Mouse (Mus musculus) heart, embryonic 12.5 days (tissue): Measurements from ENCODE around the gene Apoa1. TPM values are rescaled to one million over a fixed set of nuclear protein-coding genes. Genes with fewer than 3 reads are reported as not detected.

ENCODE experiments used
- ATAC-seq: fragments of 200-750 bp; cut with Nextera tagmentation; 2 replicates; pipeline ENCODE4 v1.8.0; 2017; ENCODE audit warnings: moderate TSS enrichment, moderate library complexity; ENCODE audit not compliant: insufficient number of reproducible peaks, low FRiP score
- H3K27ac ChIP-seq: fragments of 300-500 bp; sonication (generic); 2 replicates; pipeline ENCODE4 v1.5.1; 2016; ENCODE audit warnings: mild to moderate bottlenecking, moderate library complexity; ENCODE audit not compliant: poor library complexity, severe bottlenecking
- H3K27me3 ChIP-seq: fragments of 300-500 bp; sonication (generic); replicated peaks from 2 replicates; pipeline ENCODE4 v1.6.1; 2016; ENCODE audit warnings: mild to moderate bottlenecking, moderate library complexity
- H3K36me3 ChIP-seq: fragments of 300-500 bp; sonication (generic); 2 replicates; pipeline ENCODE4 v1.6.1; 2016; ENCODE audit warnings: mild to moderate bottlenecking, moderate library complexity
- H3K4me1 ChIP-seq: fragments of 300-500 bp; sonication (generic); replicated peaks from 2 replicates; pipeline ENCODE4 v1.6.1; 2016; ENCODE audit warnings: mild to moderate bottlenecking
- H3K4me2 ChIP-seq: fragments of 300-500 bp; sonication (generic); 2 replicates; pipeline ENCODE4 v1.6.1; 2016; ENCODE audit warnings: mild to moderate bottlenecking, moderate library complexity
- H3K4me3 ChIP-seq: fragments of 300-500 bp; sonication (generic); 2 replicates; pipeline ENCODE4 v1.5.1; 2016; ENCODE audit warnings: mild to moderate bottlenecking
- H3K9ac ChIP-seq: fragments of 300-500 bp; sonication (generic); 2 replicates; pipeline ENCODE4 v1.6.1; 2016; ENCODE audit warnings: mild to moderate bottlenecking, moderate library complexity
- H3K9me3 ChIP-seq: fragments of 300-500 bp; sonication (generic); replicated peaks from 2 replicates; pipeline ENCODE4 v1.6.1; 2016; ENCODE audit warnings: mild to moderate bottlenecking, moderate library complexity
- WGBS: fragments of 180-500 bp; shearing (Covaris S2); methylation state at CpG from one replicate; pipeline ENCODE4 v1.1.7; 2016; 5-methylcytosine and 5-hydroxymethylcytosine counted together
- polyA plus RNA-seq: library from polyadenylated mRNA; unstranded; fragments of >200 nt; fragmentation: Nextera tagmentation; extraction: Ambion mirVana; gene quantifications from 2 replicates; pipeline ENCODE4 v1.2.1, GENCODE M21; 2016

The Apoa1 gene
- polyA plus RNA-seq, 1 experiment from 2014 or later: 24.9 TPM

DNA sequence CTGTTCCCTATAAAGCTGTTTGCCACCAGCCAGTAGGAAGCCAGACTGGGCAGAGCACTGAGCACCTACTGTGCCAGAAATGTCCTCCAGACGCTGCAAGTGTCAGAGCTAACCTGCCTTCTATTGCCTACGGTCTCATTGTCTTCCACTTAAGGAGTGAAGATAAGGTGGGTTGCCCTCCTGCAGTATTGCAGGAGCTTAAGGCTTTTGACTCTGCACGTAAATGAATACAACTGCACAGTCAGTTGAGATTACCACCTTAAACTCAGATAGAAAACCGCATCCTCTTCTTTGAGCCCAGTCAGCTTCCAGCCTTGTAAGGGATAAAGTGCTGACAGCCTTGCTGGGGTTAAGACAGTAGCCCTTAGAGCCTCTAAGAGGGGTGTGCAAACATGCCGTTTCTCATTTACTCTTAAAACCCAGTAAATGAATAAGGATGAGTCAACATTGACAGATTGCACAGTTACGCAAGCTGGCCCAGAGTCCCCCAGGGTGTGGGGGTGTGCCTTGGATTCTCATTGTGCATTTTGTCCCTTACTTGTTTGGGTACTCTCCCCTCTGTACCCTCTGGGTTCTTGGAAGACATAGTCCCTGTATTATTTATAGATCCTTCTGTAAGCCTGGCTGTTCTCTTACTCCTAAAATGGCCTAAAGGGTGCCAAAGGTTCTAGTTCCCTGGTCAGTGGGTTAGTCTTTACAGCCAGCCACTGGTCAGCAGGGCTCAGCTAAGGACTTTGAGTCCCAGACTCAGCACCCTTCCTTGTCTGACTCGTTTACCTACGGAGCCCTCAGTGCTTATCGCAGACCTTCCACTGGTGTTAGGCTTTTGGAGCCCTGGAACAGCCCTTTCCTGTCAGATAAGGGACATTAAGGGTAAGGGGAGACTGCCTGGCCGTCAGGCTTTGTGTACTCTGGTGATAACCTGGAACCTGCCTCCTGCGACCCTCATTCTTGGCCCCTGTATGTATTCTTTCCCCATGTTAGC, 12.8 kb upstream of the Apoa1 start:
- Histone ChIP-seq H3K27ac (no peak overlapping the region), H3K4me3 (no peak overlapping the region), H3K4me1 (peaks cover 28% of the 10 kb centered on the region), H3K36me3 (peaks cover 62% of the 10 kb centered on the region), H3K4me2 (no peak overlapping the region), H3K27me3 (no peaks in the 10 kb centered on the region), H3K9me3 (no peaks in the 10 kb centered on the region), H3K9ac (no peak overlapping the region)
- no peak for ATAC-seq
- 18% methylated on average over 11 of the region's 11 CpGs for WGBS

- peaks cover 28% of the 10 kb centered on the region for H3K4me1 ChIP-seq
- H3K4me2 ChIP-seq: no peak overlapping the region
- H3K27me3 ChIP-seq: no peaks in the 10 kb centered on the region
- peaks cover 63% of the 10 kb centered on the region for H3K36me3 ChIP-seq
- ATAC-seq: no peak
- no peak overlapping the region for H3K9ac ChIP-seq
- no peak overlapping the region for H3K4me3 ChIP-seq
- 85% methylated on average over 13 of the region's 13 CpGs for WGBS
- H3K9me3 ChIP-seq: no peaks in the 10 kb centered on the region
- H3K27ac ChIP-seq: no peak overlapping the region
These were observed 11.5 kb upstream of the Apoa1 start for GRCm38 (mm10) chr9:46216744-46217470.

DNA sequence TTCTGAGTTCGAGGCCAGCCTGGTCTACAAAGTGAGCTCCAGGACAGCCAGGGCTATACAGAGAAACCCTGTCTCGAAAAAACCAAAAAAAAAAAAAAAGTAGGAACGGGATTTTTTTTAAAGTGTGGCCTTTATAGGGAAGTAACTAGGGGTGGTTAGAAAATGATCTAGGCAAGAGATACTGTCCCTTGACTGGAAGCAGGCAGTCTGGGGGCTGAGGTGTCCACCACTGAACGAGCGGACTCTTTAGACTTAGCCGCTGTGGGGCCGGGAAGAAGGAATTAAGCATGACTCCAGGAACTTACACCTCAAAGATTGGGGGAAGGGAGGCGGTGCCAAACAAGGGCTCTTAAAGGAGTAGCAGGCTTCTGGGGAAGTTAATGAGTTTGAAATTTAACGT, 10.2 kb upstream of the Apoa1 start:
- no peak overlapping the region for H3K9ac ChIP-seq
- 74% methylated on average over 9 of the region's 9 CpGs for WGBS
- no peak overlapping the region for H3K4me3 ChIP-seq
- peaks cover 28% of the 10 kb centered on the region for H3K4me1 ChIP-seq
- H3K27me3 ChIP-seq: no peaks in the 10 kb centered on the region
- no peak overlapping the region for H3K27ac ChIP-seq
- no peaks in the 10 kb centered on the region for H3K9me3 ChIP-seq
- no peak overlapping the region for H3K4me2 ChIP-seq
- no peak for ATAC-seq
- H3K36me3 ChIP-seq: peaks cover 62% of the 10 kb centered on the region

DNA sequence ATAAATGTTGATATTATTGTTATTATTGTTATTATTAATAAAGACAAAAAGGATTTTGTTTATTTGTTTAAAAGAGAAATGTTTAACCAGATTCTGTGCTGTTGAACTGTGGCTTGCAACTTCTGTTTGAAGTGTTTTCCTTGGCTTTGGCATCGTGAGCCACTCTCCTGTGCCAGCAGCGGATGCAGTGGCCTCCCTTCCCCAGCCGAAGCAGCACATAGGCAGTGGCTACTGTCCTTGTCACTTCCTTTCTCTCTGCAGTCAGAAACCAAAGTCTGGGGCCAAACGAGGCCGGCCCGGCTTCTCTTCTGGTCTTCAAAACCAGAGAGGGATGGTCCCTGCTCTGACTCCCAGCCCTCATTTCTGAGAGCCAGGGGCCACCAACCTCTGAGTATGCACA, 5.3 kb upstream of the Apoa1 start:
- no peaks in the 10 kb centered on the region for H3K9me3 ChIP-seq
- no peak overlapping the region for H3K4me3 ChIP-seq
- H3K4me1 ChIP-seq: no peaks in the 10 kb centered on the region
- peaks cover 48% of the 10 kb centered on the region for H3K36me3 ChIP-seq
- no peak overlapping the region for H3K27ac ChIP-seq
- no peak overlapping the region for H3K4me2 ChIP-seq
- no peak overlapping the region for H3K9ac ChIP-seq
- no peak for ATAC-seq
- WGBS: 80% methylated on average over 6 of the region's 6 CpGs
- H3K27me3 ChIP-seq: no peaks in the 10 kb centered on the region

DNA sequence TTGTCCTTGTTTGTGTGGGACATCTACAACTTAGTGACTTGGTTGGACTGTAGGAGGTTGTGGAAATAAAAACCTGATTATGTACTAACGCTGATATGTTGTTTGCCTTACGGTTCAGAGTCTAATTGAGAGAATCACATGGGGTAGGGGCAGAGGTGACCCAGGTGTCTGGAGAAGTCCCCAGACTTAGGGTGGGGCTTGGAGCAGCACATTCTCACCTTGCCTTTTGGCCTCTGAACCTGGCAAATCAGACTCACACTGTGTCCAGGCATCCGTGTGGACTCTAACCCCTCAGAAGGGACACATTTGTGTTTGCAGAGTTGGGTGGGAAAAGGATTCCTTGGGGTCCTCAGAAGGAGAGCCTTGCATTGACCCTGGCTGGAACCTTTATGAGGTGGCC, 4.3 kb upstream of the Apoa1 start:
- H3K27me3 ChIP-seq: no peaks in the 10 kb centered on the region
- H3K27ac ChIP-seq: no peak overlapping the region
- no peaks in the 10 kb centered on the region for H3K9me3 ChIP-seq
- no peak overlapping the region for H3K9ac ChIP-seq
- no peak overlapping the region for H3K4me2 ChIP-seq
- no peak overlapping the region for H3K4me3 ChIP-seq
- WGBS: 86% methylated on average over 3 of the region's 3 CpGs
- no peaks in the 10 kb centered on the region for H3K4me1 ChIP-seq
- ATAC-seq: no peak
- peaks cover 44% of the 10 kb centered on the region for H3K36me3 ChIP-seq

DNA sequence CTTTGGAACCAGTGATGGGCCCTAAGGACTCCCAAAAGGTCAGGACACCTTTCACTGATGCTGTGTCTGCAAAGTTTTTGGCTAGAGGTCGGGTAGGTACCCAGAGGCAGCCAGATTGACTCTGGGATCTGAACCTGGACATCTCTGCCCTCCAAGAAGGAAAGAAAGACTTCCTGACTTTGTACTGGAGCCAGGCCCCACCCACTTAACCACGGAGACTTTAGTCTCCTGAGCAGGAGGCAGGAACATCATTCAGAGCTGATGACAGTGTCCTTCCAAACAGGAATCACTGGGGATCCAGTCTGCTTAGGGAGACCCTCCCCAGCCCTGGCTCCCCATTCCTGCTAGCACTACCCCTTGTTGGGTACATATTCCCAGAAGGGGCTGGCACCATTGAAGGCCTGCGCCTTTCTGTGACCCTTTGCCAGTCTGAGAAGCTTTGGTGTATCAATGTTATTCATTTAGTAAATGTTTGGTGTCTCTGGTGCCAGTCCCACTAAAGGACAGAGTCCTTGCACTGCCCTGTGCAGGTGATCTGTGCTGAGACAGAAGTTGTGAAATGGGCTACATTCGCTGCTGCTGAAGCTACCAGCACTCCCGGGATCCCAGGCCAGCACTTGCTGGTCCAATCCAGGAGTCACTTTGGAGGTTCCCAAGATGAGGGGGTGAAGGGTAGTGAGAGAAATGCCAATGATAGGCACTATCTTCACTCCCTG, 3.3 kb upstream of the Apoa1 start:
- H3K27me3 ChIP-seq: no peaks in the 10 kb centered on the region
- no peak for ATAC-seq
- WGBS: 59% methylated on average over 5 of the region's 5 CpGs
- H3K4me2 ChIP-seq: no peak overlapping the region
- H3K9ac ChIP-seq: no peak overlapping the region
- H3K27ac ChIP-seq: no peak overlapping the region
- H3K36me3 ChIP-seq: peaks cover 34% of the 10 kb centered on the region
- H3K9me3 ChIP-seq: no peaks in the 10 kb centered on the region
- H3K4me3 ChIP-seq: no peak overlapping the region
- peaks cover 5% of the 10 kb centered on the region; the same call in 1 of the 2 replicates for H3K4me1 ChIP-seq

- Histone ChIP-seq H3K9ac (no peak overlapping the region), H3K36me3 (peaks cover 13% of the 10 kb centered on the region), H3K4me3 (no peak overlapping the region), H3K27ac (no peak overlapping the region), H3K9me3 (no peaks in the 10 kb centered on the region), H3K4me2 (no peak overlapping the region), H3K4me1 (peaks cover 11% of the 10 kb centered on the region), H3K27me3 (peaks cover 14% of the 10 kb centered on the region; the same call in 1 of the 2 replicates)
- 39% methylated on average over 3 of the region's 3 CpGs for WGBS
- no peak for ATAC-seq
These were observed 1.2 kb upstream of the Apoa1 start for GRCm38 (mm10) chr9:46227064-46227614.

GRCm38 (mm10) chr9:46229573-46230449, 1.4 kb downstream of the Apoa1 start:
- H3K4me3 ChIP-seq: peak overlapping the region; percentile 46
- peak; percentile 72 for ATAC-seq
- H3K4me1 ChIP-seq: peaks cover 11% of the 10 kb centered on the region
- WGBS: 15% methylated on average over 37 of the region's 37 CpGs
- no peaks in the 10 kb centered on the region for H3K36me3 ChIP-seq
- no peaks in the 10 kb centered on the region for H3K9me3 ChIP-seq
- H3K9ac ChIP-seq: peak overlapping the region; percentile 62
- no peak overlapping the region for H3K27ac ChIP-seq
- peak overlapping the region; percentile 80 for H3K4me2 ChIP-seq
- H3K27me3 ChIP-seq: peaks cover 25% of the 10 kb centered on the region; the same call in 1 of the 2 replicates

DNA sequence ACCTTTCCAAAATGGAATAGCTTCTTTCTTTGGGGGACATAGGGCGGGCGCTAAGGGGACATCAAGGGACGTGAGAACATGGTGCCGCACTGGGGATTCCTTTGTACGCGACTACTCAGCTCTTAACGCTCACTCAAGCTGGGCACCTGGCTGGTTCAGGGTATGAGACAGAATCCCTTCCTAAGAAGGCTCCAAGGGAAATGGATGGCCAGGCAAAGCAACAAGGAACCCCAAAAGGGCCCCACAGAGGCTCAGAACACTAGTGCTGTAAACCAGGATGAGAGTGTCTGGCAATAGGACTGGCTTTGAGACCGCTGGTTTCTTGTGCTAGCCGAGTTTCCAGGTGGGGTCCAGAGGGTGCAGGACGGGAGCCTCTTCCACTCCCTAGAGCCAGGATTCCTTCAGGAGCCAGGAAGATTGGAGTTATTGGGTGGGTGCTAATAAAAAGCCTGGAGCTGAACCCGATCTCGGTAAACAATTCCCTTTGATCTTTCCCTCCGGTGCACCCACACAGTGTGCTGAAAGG, 2.1 kb downstream of the Apoa1 start:
- Histone ChIP-seq H3K4me2 (peak overlapping the region; percentile 80), H3K4me1 (peaks cover 11% of the 10 kb centered on the region), H3K27ac (no peak overlapping the region), H3K36me3 (no peaks in the 10 kb centered on the region), H3K4me3 (peak overlapping the region; percentile 46), H3K9ac (peak overlapping the region; percentile 62), H3K27me3 (peaks cover 25% of the 10 kb centered on the region; the same call in 1 of the 2 replicates), H3K9me3 (no peaks in the 10 kb centered on the region)
- WGBS: 31% methylated on average over 13 of the region's 13 CpGs
- no peak for ATAC-seq

DNA sequence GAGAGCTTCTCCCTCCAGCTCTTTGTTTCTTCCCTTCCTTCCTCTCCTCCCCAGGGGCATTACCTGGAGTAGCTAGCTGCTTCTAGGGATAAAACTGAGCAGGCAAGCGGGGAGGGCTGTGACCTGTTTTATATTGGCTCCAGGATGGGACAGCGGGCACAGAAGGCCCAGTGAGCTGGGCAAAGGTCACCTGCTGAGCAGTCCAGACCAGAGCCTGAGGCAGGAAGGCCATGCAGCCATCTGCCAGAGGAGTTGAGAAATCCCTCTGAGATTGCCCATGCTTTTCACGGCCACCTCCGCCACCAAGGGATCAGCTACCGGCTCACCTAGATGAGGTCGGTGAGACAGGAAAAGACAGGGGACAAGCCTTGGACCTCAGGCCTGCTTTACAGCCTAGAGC, 6.8 kb downstream of the Apoa1 start:
- no peak overlapping the region for H3K4me3 ChIP-seq
- no peak for ATAC-seq
- H3K9ac ChIP-seq: no peak overlapping the region
- no peak overlapping the region for H3K27ac ChIP-seq
- no peaks in the 10 kb centered on the region for H3K36me3 ChIP-seq
- WGBS: 77% methylated on average over 6 of the region's 6 CpGs
- peaks cover 25% of the 10 kb centered on the region; the same call in 1 of the 2 replicates for H3K27me3 ChIP-seq
- H3K9me3 ChIP-seq: no peaks in the 10 kb centered on the region
- no peak overlapping the region for H3K4me2 ChIP-seq
- H3K4me1 ChIP-seq: peaks cover 5% of the 10 kb centered on the region
